Comparison of ENCODE assay signal across 14 mouse cellular contexts in the genomic region with DNA sequence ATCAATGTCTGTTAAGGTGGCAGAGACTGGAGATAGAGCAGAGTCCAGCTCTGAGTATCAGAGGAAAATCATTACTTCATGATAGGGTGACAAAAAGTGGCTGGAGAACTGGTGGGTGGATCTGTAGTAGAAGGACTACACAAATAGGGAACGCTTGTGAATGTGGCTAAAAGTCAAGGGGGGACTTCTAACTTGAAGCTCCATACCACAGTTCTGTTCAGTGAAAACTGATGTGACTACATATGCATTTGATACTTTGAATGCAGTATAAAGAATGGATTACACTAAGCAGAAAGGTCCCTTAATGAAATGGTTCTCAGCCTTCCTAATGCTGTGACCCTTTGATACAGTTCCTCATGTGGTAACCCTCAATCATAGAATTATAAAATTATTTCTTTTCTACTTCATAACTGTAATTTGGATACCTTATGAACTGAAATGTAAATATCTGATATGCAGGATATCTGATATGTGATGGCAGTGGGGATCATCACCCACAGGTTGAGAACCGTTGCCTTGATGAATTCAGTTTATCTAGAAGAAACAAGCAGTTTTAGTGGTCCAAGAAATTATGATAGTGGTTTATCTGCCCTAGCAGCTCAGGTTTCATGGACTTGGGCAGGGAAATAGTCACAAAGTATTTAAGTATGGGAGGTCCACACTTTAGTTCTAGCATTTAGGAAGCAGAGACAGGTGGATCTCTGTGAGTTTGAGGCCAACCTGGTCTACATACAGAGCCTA.
"Had no signal": no experiment of that assay in that cellular context is flagged by ENCODE, and none has a peak within 500 bp of the region (broad histone marks: within the 10 kb centered on the region; RNA-seq: fewer than 3 reads in every experiment).

No protein-coding gene starts in this region.

- H3K4me1 ChIP-seq: megakaryocyte, embryonic 14.5 days; midbrain, embryonic 12.5 days; neural tube, embryonic 15.5 days had no signal

- H3K4me2 ChIP-seq: hindbrain, embryonic 14.5 days; limb, embryonic 12.5 days; lung, embryonic 14.5 days; midbrain, embryonic 12.5 days; neural tube, embryonic 15.5 days had no signal

- DNase-seq: layer of hippocampus, adult 9-11 months; layer of hippocampus, postnatal 36 days; lung, embryonic 14.5 days; lung, postnatal 10 days; lung, postnatal 4 days; thymus, adult 2 months; thymus, postnatal 25 days had no signal

- H3K9me3 ChIP-seq: limb, embryonic 12.5 days; midbrain, embryonic 12.5 days; neural tube, embryonic 15.5 days had no signal

- ATAC-seq: intestine, embryonic 16.5 days; midbrain, embryonic 16.5 days had no signal

- H3K4me3 ChIP-seq: limb, embryonic 12.5 days; megakaryocyte, embryonic 14.5 days; midbrain, embryonic 12.5 days; neural tube, embryonic 15.5 days had no signal

- H3K36me3 ChIP-seq: limb, embryonic 12.5 days; midbrain, embryonic 12.5 days; neural tube, embryonic 15.5 days had no signal

- H3K27me3 ChIP-seq: limb, embryonic 12.5 days; megakaryocyte, embryonic 14.5 days; midbrain, embryonic 12.5 days; neural tube, embryonic 15.5 days had no signal

- H3K9ac ChIP-seq: hindbrain, embryonic 14.5 days; limb, embryonic 12.5 days; lung, embryonic 14.5 days; midbrain, embryonic 12.5 days; neural tube, embryonic 15.5 days had no signal

- H3K27ac ChIP-seq: hindbrain, embryonic 14.5 days; limb, embryonic 12.5 days; midbrain, embryonic 12.5 days; neural tube, embryonic 15.5 days had no signal
